Mouse (Mus musculus) brain, embryonic 14.5 days (tissue): ENCODE data around the gene Stk39. TPM values are rescaled to one million over a fixed set of nuclear protein-coding genes. Genes with fewer than 3 reads are reported as not detected.
A peak's percentile ranks its signal among the peaks of the same experiment; 100 is the strongest.

ENCODE experiments used
- DNase-seq: peaks from one replicate; pipeline ENCODE4 v3.0.0-alpha.2; 2011; ENCODE audit warnings: low read depth
- CTCF ChIP-seq: fragments of 200-500 bp; IDR thresholded peaks from 2 replicates; pipeline ENCODE4 v1.5.1; 2012; ENCODE audit warnings: inconsistent platforms, mild to moderate bottlenecking, moderate library complexity, borderline replicate concordance; ENCODE audit not compliant: insufficient read depth, insufficient read length; ENCODE audit errors: extremely low read depth
- POLR2A ChIP-seq: fragments of 200-500 bp; IDR thresholded peaks from 2 replicates; pipeline ENCODE4 v1.6.1; 2012; ENCODE audit warnings: mild to moderate bottlenecking, inconsistent platforms, borderline replicate concordance; ENCODE audit not compliant: poor library complexity, insufficient read depth, insufficient read length, severe bottlenecking; ENCODE audit errors: extremely low read depth
- polyA plus RNA-seq: library from polyadenylated mRNA; depleted of rRNA; stranded (reverse); fragments of >200 nt; gene quantifications from 2 replicates; pipeline ENCODE4 v1.2.3, GENCODE M21; 2012

Stk39 gene
- polyA plus RNA-seq, 1 experiment, result 27.7 TPM

DNA sequence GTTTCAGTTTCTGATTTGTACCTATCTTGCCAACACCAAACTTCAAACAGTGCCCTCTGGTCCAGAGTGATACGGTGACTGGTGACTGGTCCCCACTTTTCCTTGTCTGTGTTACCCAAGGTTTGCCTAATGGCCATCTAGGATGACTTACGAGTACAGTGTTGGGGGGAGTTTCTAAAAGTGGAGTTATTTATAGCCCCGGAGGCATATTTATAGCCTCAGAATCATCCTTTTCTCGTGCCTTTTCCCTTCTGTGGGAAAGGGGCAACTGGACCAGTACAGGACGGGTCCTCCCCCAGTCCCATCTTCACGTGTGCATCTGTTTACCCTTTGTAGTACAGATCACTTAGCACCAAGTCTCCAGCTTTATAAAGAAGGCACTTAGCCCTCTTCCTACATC lies 15.2 kb downstream of the Stk39 start:
- DNase-seq, result no peak
- TF ChIP-seq CTCF (no peak), POLR2A (no peak)

DNA sequence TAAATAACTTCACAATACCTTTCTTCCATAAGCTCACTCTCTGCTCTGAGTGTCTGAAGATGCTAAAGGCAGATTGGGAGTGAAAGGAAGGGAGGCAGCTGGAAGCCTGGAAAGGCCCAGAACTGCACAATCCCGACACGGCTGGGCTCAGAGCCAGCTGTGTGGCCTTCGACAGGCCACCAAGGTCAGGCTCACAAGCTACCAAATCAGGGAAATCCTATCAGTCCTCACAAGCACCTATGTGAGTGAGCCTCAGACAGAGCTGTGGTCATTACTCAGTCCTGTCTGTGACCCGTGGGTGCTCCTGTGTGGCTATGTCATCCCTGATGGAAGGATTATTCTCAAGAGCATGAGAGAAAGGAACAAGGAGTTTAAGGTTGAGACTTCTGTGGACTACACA lies 19.7 kb downstream of the Stk39 start:
- no peak for TF ChIP-seq POLR2A
- TF ChIP-seq CTCF, result no peak
- no peak for DNase-seq

DNA sequence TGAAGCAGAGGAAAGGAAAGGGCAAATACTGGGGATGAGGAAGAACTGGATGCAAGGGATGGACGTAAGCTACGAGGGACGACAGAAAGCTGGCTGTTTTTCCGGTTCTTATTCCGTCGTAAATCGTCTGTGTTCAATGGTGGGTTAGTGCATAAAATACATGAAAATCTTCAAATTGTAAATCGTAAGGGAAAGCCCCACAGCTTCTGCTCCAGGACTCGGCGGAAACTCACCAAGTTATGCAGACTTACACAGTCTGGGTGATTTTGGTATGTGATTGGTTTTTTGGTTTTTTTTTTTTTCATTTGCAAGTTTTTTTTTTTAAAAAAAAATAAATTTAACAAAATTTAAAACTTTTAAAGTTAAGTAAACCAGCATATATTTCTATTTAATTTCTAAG lies 24.0 kb downstream of the Stk39 start:
- TF ChIP-seq CTCF, result no peak
- DNase-seq, result no peak

DNA sequence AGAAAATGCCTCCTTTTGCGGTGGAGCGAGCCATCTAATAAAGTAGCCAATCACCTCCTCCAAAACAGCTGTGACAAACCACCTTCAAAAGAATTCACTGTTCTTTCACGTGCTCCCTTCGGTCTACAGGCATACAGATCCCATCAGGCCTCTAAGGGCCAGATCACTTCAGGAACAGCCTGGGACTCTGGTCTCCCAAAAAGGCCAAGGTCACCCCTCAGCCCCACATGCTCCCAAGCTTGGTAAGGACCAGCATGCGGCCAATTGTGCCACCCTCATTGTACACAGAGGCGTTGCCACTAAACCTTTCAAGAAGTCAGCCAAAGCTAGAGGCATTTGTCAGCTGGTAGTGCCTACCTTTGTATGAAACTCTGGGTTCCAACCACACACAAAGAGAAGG lies 28.9 kb downstream of the Stk39 start:
- TF ChIP-seq CTCF (no peak), POLR2A (no peak)
- DNase-seq, result no peak

DNA sequence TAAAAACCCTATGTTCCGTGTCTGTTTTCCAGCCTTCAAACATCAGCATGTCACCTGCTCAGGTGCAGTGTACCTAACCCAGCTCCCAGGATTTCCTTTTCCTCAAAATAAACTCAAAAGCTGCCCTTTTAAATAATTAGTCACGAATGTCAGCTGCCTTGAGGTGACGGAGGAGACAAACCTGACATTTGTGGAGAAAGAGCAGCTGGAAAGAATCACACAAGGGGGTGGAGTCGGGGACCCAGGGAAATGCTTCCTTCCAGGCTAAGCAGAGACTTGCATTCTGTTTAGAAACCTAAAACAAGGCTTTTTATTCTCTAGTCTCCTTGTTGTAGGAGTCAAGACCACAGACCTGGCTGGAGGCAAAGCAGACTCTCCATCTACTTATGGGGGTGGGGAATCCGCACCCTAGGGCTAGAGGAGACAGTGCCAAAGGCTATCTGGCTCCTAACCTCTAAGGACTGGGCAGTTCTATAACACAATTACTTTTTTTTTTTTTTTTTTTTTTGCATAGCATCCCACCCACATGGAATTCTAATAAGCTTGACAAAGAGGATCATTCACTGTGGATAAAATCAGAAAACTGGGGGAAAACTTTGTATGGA lies 29.9 kb downstream of the Stk39 start:
- TF ChIP-seq POLR2A (no peak), CTCF (no peak)
- no peak for DNase-seq

DNA sequence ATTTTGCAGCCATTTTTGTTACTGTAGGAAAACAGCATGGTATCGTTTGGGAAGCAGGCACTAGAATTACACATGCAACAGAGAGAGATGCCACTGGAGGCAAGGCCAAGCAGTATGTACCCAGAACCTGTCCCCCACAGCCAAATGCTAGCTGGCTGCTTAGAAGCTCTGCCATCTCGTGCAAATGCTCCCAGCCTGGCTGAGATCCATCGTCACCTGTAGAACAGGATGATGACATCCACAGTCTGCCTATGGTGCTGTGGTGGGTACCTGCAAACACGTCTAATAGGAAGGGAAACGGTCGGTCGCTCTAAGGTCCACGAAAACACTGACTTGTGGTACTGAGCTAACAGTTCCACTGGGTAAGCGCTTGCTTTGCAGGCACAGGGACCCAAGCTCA lies 32.5 kb downstream of the Stk39 start:
- no peak for TF ChIP-seq CTCF
- TF ChIP-seq POLR2A, result no peak
- no peak for DNase-seq

DNA sequence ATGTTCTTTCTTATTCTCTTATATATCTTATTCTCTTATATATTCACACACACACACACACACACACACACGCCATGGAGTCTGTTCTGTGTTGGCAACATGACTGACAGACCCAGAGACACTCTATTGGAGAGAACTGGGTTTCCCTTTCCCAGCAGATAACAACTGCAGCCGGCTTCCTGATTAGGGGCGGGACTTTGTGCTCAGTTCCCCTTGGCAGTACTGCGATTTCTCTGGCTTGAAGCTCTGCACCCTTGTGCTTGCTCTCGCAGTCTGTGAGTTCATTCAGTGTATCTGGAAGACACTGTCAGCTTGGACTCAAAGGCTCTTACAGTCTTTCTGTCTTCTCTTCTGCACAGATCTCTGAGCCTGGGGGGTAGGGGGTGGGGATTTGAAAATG lies 34.1 kb downstream of the Stk39 start:
- no peak for DNase-seq
- no peak for TF ChIP-seq CTCF
- TF ChIP-seq POLR2A, result no peak

DNA sequence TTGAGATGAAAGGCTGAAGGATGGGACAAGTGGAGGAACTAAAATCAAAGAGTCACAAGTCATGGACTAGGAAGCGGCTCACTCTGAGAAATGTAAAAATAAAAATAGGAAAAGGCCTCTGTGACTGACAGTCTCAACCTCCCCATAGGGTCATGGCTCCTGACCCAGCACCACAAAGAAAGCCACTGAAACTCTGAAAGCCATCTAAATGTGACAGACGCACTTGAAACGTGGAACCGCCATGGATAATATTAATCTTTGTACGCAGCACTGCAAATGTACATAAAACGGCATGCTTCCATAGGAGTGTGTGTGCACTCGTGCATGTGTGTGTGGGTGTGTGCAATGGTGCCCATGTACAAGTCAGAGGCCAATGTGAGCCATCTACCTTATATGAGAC lies 34.9 kb downstream of the Stk39 start:
- no peak for DNase-seq
- no peak for TF ChIP-seq CTCF
- TF ChIP-seq POLR2A, result no peak

DNA sequence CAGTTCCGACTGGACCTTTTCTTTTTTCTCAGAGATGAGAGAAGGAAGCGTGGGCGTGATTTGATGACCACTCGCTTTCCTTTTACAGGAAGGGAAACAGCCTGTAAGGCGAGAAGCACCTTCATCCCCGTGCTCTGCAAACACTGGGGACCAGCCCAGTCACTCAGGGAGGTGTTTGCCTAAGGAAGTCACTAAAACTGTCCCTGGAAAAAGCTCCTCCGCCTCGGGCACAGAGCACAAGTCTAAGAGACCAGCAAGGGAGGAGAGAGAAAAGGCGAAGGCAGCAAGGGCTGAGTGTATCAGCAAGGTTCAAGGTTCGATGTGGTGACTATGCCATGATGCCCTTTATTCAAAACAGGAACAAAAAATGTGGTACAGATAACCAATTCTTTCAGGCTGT lies 35.8 kb downstream of the Stk39 start:
- TF ChIP-seq CTCF (no peak), POLR2A (no peak)
- DNase-seq, result no peak

DNA sequence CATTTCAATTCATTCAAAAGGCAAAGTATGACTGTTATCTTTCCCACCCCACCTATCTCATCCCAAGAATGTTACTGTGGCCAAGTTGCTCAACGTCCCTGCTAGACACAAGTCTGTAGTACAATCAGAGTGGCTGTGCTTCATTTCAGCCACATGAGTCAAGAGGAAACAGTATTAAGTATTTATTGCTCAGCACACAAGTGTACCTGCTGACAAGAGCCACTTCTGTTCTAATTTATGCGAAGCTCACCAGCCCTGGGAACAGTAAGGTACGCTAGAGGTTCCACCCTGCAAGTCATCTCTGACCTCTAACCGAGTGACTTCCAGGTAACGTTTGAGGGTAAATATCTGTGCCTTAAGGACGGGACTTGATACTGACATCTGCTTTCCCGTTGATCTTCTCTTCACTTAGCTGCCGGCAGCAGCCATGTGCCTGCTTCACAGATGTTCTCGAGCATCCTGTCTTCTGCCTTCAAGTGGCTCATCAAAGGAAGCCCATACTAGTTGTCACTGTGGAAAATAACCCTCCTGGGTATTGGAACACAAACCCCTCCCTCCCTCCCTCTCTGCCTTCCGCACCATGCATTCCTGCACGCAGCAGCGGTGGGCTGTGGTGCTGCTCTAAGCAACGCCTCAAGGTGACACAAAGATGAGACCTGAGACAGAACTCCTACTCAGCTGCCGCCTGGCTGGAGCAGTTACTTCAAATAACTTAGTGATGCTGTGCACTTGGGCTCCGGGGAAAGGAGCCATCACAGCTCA lies 36.4 kb downstream of the Stk39 start:
- no peak for DNase-seq
- TF ChIP-seq POLR2A (no peak), CTCF (no peak)

DNA sequence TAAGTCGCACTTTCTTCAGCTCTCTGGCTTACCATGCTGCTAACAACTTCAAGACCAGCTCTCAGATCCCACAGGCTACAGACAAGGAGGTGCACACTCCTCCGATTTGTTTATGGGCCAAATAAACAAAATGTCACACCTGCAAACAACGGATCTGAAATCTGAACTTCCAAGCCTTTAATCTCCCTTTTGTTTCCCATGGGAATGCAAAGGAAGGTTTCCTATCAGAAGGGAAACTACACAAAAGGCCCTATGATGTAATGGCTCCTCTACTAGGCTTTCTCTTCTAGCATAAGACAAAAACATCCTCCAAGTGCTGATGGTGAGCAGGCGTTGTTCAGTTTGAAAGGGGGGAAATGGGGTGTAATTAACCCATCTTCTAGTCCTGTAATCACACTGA lies 37.1 kb downstream of the Stk39 start:
- no peak for TF ChIP-seq CTCF
- peak; percentile 52 for DNase-seq

DNA sequence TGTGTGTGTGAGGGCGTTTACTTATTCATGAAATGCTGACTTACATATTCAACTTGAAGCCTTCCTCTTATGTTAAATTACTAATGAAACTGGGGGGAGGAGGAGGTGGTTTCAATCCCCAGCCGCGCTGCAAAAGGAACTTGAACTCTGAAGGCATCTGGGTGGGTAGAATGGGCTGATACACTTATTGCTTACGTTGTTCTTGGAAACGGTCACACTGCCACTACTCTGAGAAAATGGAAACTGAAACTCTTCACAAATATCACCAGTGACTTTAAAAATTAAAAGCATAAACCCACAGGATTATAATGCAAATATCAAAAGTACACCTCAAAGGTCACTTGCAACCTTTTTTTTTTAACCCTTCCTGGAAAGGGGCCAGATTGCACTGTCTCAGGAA lies 37.5 kb downstream of the Stk39 start:
- TF ChIP-seq CTCF (no peak), POLR2A (no peak)
- DNase-seq, result no peak
